Mouse (Mus musculus) intestine, postnatal 0 days (tissue): ENCODE measurements around the gene Galnt10. TPM values are rescaled to one million over a fixed set of nuclear protein-coding genes. Genes with fewer than 3 reads are reported as not detected.
A peak's percentile ranks its signal among the peaks of the same experiment; 100 is the strongest.

ENCODE experiments used
- ATAC-seq: fragments of 200-750 bp; cut with Nextera tagmentation; 2 replicates; pipeline ENCODE4 v1.8.0; 2017; ENCODE audit warnings: mild to moderate bottlenecking, moderate TSS enrichment, moderate library complexity
- H3K27ac ChIP-seq: fragments of 300-500 bp; sonication (generic); 2 replicates; pipeline ENCODE4 v1.5.1; 2014; ENCODE audit warnings: mild to moderate bottlenecking, low read depth, low read length, moderate library complexity
- H3K27me3 ChIP-seq: fragments of 300-500 bp; sonication (generic); replicated peaks from 2 replicates; pipeline ENCODE4 v1.6.1; 2014; ENCODE audit warnings: low read length, mixed read lengths; ENCODE audit not compliant: control insufficient read depth, insufficient read depth
- H3K36me3 ChIP-seq: fragments of 300-500 bp; sonication (generic); 2 replicates; pipeline ENCODE4 v1.6.1; 2014; ENCODE audit warnings: mild to moderate bottlenecking, moderate library complexity; ENCODE audit not compliant: control insufficient read depth, insufficient read depth
- H3K4me1 ChIP-seq: fragments of 300-500 bp; sonication (generic); replicated peaks from 2 replicates; pipeline ENCODE4 v1.6.1; 2014; ENCODE audit warnings: antibody characterized with exemption, low read length, mixed read lengths; ENCODE audit not compliant: control insufficient read depth, insufficient read depth
- H3K4me2 ChIP-seq: fragments of 300-500 bp; sonication (generic); replicated peaks from 2 replicates; pipeline ENCODE4 v1.6.1; 2014; ENCODE audit warnings: low read depth, mild to moderate bottlenecking, moderate library complexity
- H3K4me3 ChIP-seq: fragments of 300-500 bp; sonication (generic); 2 replicates; pipeline ENCODE4 v1.5.1; 2014; ENCODE audit warnings: low read depth, low read length
- H3K9ac ChIP-seq: fragments of 300-500 bp; sonication (generic); 2 replicates; pipeline ENCODE4 v1.6.1; 2014; ENCODE audit warnings: mild to moderate bottlenecking, low read depth, low read length
- H3K9me3 ChIP-seq: fragments of 300-500 bp; sonication (generic); 2 replicates; pipeline ENCODE4 v1.6.1; 2016; ENCODE audit warnings: mixed run types; ENCODE audit not compliant: control insufficient read depth
- CTCF ChIP-seq: sonication (generic); IDR thresholded peaks from 2 replicates; pipeline ENCODE4 v1.5.1; 2016; ENCODE audit warnings: low read depth, mild to moderate bottlenecking, control low read depth, antibody characterized with exemption, moderate library complexity
- whole genome bisulfite sequencing: fragments of 180-500 bp; shearing (Covaris S2); extraction: QIAGEN DNeasy Blood & Tissue Kit; methylation state at CpG from one replicate; pipeline ENCODE4 v1.1.7; 2014; 5-methylcytosine and 5-hydroxymethylcytosine counted together
- polyA plus RNA-seq: library from polyadenylated mRNA; unstranded; fragments of >200 nt; fragmentation: Nextera tagmentation; extraction: Ambion mirVana; gene quantifications from 2 replicates; pipeline ENCODE4 v1.2.1, GENCODE M21; 2015

Galnt10 gene
- polyA plus RNA-seq, 1 experiment from 2014 or later: 22.5 TPM

GRCm38 (mm10) chr11:57778349-57778748 is 133.1 kb downstream of the Galnt10 start:
- WGBS: 24% methylated on average over 5 of the region's 5 CpGs
- peaks cover 13% of the 10 kb centered on the region for H3K36me3 ChIP-seq
- TF ChIP-seq CTCF: peak; percentile 95
- peak; percentile 53 for ATAC-seq
- no peaks in the 10 kb centered on the region for H3K27me3 ChIP-seq
- H3K4me3 ChIP-seq: no peak overlapping the region
- no peaks in the 10 kb centered on the region for H3K9me3 ChIP-seq
- no peak overlapping the region for H3K9ac ChIP-seq
- H3K4me1 ChIP-seq: no peaks in the 10 kb centered on the region
- no peak overlapping the region for H3K27ac ChIP-seq
- H3K4me2 ChIP-seq: no peak overlapping the region

GRCm38 (mm10) chr11:57779824-57780223 is 134.6 kb downstream of the Galnt10 start:
- ATAC-seq: peak; percentile 53
- no peak overlapping the region for H3K27ac ChIP-seq
- TF ChIP-seq CTCF: no peak
- peaks cover 23% of the 10 kb centered on the region for H3K36me3 ChIP-seq
- H3K27me3 ChIP-seq: no peaks in the 10 kb centered on the region
- WGBS: 35% methylated on average over 14 of the region's 14 CpGs
- H3K9me3 ChIP-seq: no peaks in the 10 kb centered on the region
- H3K9ac ChIP-seq: no peak overlapping the region
- H3K4me1 ChIP-seq: no peaks in the 10 kb centered on the region
- no peak overlapping the region for H3K4me3 ChIP-seq
- H3K4me2 ChIP-seq: no peak overlapping the region

GRCm38 (mm10) chr11:57786616-57787418 is 141.6 kb downstream of the Galnt10 start:
- WGBS: 60% methylated on average over 18 of the region's 18 CpGs

GRCm38 (mm10) chr11:57787913-57788312 is 142.7 kb downstream of the Galnt10 start:
- no peak overlapping the region for H3K27ac ChIP-seq
- no peak overlapping the region for H3K4me2 ChIP-seq
- no peak overlapping the region for H3K4me3 ChIP-seq
- no peaks in the 10 kb centered on the region for H3K4me1 ChIP-seq
- H3K27me3 ChIP-seq: no peaks in the 10 kb centered on the region
- no peak for ATAC-seq
- H3K36me3 ChIP-seq: peaks cover 12% of the 10 kb centered on the region
- H3K9me3 ChIP-seq: no peaks in the 10 kb centered on the region
- WGBS: 24% methylated on average over 3 of the region's 3 CpGs
- H3K9ac ChIP-seq: no peak overlapping the region
- peak; percentile 90 for TF ChIP-seq CTCF

More at GRCm38 (mm10) chr11:57786616-57787418, 141.6 kb downstream of the Galnt10 start:
- Histone ChIP-seq H3K9ac (no peak overlapping the region), H3K36me3 (peaks cover 13% of the 10 kb centered on the region), H3K9me3 (no peaks in the 10 kb centered on the region), H3K4me3 (no peak overlapping the region), H3K4me2 (no peak overlapping the region), H3K4me1 (no peaks in the 10 kb centered on the region), H3K27ac (no peak overlapping the region), H3K27me3 (no peaks in the 10 kb centered on the region)
- no peak for ATAC-seq
- TF ChIP-seq CTCF: peak; percentile 38

GRCm38 (mm10) chr11:57790866-57791535 is 145.8 kb downstream of the Galnt10 start:
- TF ChIP-seq CTCF: no peak
- Histone ChIP-seq H3K9me3 (no peaks in the 10 kb centered on the region), H3K4me1 (no peaks in the 10 kb centered on the region), H3K27ac (no peak overlapping the region), H3K4me3 (no peak overlapping the region), H3K9ac (no peak overlapping the region), H3K27me3 (no peaks in the 10 kb centered on the region), H3K4me2 (peak overlapping the region; percentile 14; the same call in 1 of the 2 replicates), H3K36me3 (no peaks in the 10 kb centered on the region)
- WGBS: 22% methylated on average over 21 of the region's 21 CpGs
- no peak for ATAC-seq

- Histone ChIP-seq H3K4me1 (0 out of 2 replicates have a peak, but pooled peaks cover 1% of the 10 kb centered on the region), H3K4me3 (no peak overlapping the region), H3K27me3 (no peaks in the 10 kb centered on the region), H3K36me3 (no peaks in the 10 kb centered on the region), H3K9me3 (no peaks in the 10 kb centered on the region), H3K4me2 (no peak overlapping the region), H3K9ac (no peak overlapping the region), H3K27ac (no peak overlapping the region)
- no peak for TF ChIP-seq CTCF
- 67% methylated on average over 6 of the region's 6 CpGs for WGBS
- no peak for ATAC-seq
Observed at GRCm38 (mm10) chr11:57795086-57795485, 149.8 kb downstream of the Galnt10 start.
